Mouse (Mus musculus) lung, postnatal 25 days (tissue): ENCODE data around the gene Lrpap1.

Source experiments
- DNase-seq: peaks from one replicate; pipeline ENCODE4 v3.0.0; 2022; ENCODE audit warnings: low spot score

Gene Lrpap1

GRCm38 (mm10) chr5:35120024-35120423, 14.5 kb upstream of the Lrpap1 start:
- DNase-seq: no peak

- peak; percentile 6 for DNase-seq
These were observed 12.9 kb upstream of the Lrpap1 start for GRCm38 (mm10) chr5:35118418-35118817.

DNA sequence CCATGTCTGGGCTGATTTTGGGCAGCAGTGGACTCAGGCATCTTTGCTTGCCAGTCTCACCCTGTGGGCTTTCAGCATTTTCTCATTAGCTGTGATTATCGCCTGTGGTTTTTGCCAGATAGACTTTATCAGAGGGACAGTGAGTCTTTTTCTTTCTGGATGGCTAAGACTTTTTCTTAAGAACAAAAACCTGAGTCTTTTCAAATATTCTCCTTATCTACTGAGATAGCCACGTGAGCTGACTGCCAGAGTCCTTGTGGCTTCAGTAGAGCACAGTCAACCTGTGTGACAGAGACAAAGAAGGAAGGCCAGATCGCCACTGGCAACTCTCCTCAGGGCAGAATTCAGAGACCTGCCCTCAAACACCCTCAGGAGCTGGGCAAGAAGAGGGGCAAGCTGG, 12.1 kb upstream of the Lrpap1 start:
- DNase-seq: no peak

DNA sequence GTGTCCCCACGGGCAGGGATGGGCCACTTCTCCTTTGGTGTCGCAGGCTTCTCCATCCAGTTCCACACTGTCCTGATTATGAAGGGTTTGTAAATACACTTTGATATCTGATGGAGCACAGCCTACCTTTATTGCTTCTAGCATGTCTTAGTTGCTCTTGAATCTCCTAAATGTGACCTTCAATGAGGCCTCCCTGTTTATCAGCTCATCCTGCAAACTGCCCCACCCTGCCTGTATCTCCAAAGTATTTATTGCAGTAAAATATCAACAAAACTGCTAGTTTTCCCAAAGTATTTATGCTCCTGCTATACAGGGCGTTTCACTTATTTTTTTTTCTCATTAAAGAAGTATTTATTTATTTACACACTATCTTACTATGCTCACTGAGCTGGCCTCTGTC, 10.4 kb upstream of the Lrpap1 start:
- no peak for DNase-seq

GRCm38 (mm10) chr5:35112444-35112843, 6.9 kb upstream of the Lrpap1 start:
- no peak for DNase-seq

- DNase-seq: no peak
These were observed 344 bp upstream of the Lrpap1 start for GRCm38 (mm10) chr5:35105922-35106298.

DNA sequence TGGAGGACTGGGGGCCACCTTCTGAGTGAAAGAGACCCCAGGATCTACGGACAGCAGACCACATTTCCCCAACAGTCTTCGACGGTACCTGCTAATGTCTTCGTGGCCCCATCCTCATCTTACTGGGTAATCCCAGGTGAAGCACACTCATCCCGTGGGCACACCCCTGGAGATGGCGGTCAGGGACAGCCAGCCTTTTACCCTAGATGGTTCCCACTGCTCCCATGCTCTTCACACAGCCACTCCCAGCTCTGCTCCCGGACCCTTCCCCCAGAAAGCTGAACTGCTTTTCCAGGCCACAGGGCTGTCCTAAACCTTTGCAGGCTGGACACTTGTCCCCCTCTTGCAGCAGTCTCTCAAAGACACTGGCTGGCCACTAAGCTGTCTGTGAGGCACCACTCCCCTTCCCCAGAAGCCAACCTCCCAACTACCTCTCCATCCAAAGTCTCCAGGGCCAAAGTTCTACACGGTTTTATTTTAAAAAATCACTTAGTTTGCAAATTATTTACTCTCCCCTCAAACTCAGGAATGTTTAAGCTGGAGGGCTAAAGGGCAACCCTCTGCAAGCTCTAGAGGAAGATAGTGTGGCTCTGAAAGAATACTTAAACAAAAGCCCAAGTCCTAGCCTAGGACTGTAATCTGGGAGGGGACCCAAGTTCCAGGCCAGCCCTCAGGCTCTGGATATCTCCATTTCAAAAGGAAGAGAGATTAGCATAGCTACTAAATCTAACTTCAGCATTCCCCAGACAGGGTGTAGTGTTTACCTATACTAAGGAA, 1.2 kb downstream of the Lrpap1 start:
- DNase-seq: no peak

GRCm38 (mm10) chr5:35103528-35103927, 2.0 kb downstream of the Lrpap1 start:
- no peak for DNase-seq

GRCm38 (mm10) chr5:35103086-35103485, 2.5 kb downstream of the Lrpap1 start:
- peak; percentile 10 for DNase-seq

DNA sequence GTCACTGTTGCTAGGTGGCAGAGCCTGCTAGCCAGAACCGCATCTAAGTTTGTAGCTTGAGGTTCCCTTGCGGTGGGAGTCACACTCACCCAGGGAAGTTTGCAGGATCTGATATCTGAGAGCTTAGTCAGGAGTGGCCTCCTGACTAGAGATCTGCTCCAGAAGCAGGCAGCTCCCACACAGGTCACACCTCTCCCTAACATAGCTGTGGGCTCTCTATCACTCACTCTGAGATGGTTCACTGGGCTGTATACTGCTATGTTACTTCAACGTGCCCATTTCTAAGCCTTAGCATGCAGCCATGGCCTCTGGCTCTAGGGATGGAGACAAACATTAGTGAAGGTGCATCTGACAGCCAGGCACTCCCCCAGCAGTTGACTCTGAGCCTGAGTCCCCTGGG, 13.9 kb downstream of the Lrpap1 start:
- DNase-seq: no peak

DNA sequence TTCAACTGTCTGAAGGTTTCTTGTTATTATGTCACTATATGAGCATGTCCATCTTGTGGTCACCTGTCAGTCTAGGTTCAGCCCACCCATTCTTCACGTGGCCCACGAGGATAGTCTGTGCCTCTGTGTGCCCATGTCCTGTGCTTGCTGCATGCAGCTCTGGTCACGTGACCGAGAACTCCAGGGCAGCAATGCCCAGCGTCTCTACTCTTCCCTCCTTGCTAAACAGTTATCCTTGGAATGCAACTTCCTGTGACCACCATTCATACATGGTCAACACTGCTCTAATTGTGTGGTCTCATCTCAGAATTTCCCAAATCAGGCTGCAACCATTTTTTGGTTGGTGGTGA, 16.0 kb downstream of the Lrpap1 start:
- DNase-seq: no peak

DNA sequence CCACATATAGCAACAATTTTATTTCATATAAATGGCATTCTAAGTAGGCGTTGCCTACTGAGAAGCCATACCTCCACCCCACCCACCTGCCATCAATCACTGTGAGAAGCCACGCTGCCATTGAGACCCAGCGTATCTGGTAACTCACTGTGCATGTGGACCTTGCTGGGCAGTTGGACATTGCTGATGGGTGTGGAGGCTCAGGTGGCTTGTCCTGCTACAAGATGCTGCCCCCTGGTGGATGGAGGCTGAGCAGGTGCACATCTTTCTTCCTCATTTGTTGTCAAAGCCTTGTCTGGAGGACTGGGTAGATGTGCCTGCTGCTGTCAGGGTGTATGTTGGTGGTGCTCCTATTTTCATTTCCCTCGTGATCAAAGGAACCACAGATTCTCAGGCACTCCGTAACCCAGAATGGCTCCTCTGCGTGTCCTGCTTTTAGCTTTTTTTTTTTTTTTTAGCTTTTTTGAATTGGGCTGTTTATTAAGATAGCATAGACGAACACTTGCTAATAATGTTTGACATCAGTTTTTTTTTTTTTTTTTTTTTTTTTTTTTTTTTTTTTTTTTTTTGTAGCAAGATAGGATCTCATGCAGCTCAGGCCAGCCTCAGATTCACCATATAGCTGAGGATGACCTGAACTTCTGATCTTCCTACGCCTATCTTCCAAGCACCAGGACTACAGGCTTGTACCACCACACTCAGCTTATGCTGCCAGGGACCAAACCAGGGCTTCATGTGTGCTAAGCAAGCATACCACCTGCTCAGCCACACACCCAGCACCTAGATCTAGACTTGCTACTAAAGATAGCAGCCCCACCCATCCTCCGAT, 16.6 kb downstream of the Lrpap1 start:
- DNase-seq: peak; percentile 49

DNA sequence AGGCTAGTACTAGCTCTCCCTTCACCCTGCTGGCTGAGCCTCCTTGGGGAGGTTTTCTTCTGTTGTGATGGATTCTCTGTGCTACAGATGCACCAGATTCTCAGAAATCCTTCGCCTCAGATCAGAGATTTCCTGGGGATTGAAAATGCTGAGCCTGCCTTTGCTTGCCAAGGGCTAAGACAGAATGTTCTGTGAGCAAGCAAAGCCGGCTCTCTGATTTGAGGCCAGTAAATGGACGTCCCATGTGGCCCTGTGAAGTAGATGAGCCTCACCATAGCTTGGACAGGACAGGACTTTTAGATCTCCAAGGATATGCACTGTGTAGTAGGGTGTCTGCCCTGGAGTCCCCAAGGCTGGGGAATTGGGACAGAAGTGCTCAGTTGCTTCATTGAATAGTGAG, 20.7 kb downstream of the Lrpap1 start:
- DNase-seq: no peak

GRCm38 (mm10) chr5:35079101-35079500, 26.5 kb downstream of the Lrpap1 start:
- no peak for DNase-seq

DNA sequence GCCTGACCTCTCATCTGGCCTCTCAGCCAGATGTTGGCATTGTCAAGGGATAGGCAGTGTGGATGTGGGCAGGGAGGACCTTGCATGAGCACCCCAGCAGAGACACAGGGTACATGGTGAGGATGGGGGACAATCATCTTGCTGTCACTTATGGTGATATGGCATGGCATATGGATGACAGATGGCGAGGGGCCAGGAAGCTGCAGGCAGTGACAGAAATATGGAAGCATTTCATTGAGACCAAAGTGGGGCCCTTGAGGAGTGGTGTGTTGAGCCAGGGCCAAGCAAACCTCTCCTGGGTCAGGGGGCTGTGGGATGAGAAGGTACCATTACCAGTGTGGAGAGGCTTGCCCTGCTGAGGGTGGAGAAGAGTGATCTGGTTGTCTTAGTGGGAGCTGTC, 29.2 kb downstream of the Lrpap1 start:
- no peak for DNase-seq

DNA sequence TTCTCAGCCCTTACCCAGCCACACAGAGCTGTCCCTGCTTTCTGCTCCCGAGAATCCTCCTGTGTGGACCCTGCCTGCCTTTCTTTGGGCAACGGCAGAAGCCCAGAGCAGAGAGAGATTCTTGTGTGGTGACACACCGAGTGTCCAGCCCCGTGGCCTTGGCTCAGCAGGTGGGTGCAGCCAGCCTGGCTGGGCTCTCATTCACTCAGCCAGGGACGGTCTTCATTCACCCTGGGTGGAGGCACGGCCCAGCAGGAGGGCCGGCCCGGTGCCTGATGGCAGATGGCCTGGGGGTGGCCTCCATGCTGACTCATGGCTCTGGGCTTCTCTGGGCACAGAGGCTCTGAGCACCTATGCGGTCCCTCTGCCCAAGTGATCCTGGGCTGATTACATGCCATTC, 31.6 kb downstream of the Lrpap1 start:
- DNase-seq: no peak

- DNase-seq: no peak
These were observed 32.3 kb downstream of the Lrpap1 start for GRCm38 (mm10) chr5:35073235-35073634.

- DNase-seq: no peak
These were observed 33.7 kb downstream of the Lrpap1 start for GRCm38 (mm10) chr5:35071855-35072254.

- DNase-seq: no peak
These were observed 34.6 kb downstream of the Lrpap1 start for GRCm38 (mm10) chr5:35070953-35071352.

- no peak for DNase-seq
These were observed 35.3 kb downstream of the Lrpap1 start for GRCm38 (mm10) chr5:35070314-35070713.

- DNase-seq: no peak
These were observed 35.7 kb downstream of the Lrpap1 start for GRCm38 (mm10) chr5:35069841-35070240.

DNA sequence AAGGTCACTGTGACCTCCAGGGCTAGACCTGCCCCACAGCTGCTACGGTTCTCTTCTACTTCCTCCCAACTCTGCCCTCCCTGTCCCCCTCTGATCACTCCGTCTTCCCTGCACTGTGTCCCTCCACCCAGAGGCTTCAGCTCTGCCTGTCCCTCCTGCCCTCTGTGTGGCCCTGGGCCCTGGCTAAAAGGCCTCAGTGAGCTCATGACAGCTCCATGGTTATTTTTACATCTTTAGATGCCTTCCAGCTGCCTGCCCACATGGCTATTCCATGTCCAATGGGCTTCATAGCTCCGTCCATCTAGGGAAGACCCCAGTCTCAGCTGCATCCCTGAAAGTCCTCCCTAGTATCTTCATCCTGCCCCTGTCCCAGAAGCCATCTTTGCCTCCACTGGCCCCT, 45.5 kb downstream of the Lrpap1 start:
- no peak for DNase-seq

GRCm38 (mm10) chr5:35058216-35058615, 47.4 kb downstream of the Lrpap1 start:
- DNase-seq: no peak

GRCm38 (mm10) chr5:35057582-35057981, 48.0 kb downstream of the Lrpap1 start:
- DNase-seq: no peak
